Mouse (Mus musculus): ENCODE measurements at regions not wholly inside any gene's neighbourhood (a gene's known extent, or its start where the extent isn't known, plus 50 kb on each side); places are given as distances from the start of the nearest gene placed in this dataset.

- peak; percentile 86 for TF ChIP-seq CTCF (IDR thresholded peaks at IDR 0.05; ENCODE audit: extremely low read depth, insufficient read depth, insufficient read length, insufficient replicate concordance)
- TF ChIP-seq POLR2A (IDR thresholded peaks at IDR 0.05; ENCODE audit: low read depth, low read length): no peak
- H3K36me3 ChIP-seq (ENCODE audit: control insufficient read depth, insufficient read depth, low read length): no peaks in the 10 kb centered on the region
- 0 out of 2 replicates have a peak overlapping the region, but pooled peaks have one; percentile 27 for H3K4me3 ChIP-seq (ENCODE audit: extremely low read depth, insufficient read depth, insufficient read length)
- H3K27me3 ChIP-seq (ENCODE audit: control insufficient read depth, insufficient read depth, low read length): no peaks in the 10 kb centered on the region
- no peaks in the 10 kb centered on the region for H3K4me1 ChIP-seq (ENCODE audit: control insufficient read depth, insufficient read depth, insufficient read length)
- no peak overlapping the region for H3K27ac ChIP-seq (ENCODE audit: insufficient read depth, low read length)
- peak in 1 of 2 experiments; percentile 65 for DNase-seq (ENCODE audit: low read depth in 1 of 2, low spot score in 2 of 2)
- 7% methylated on average over 6 of the region's 6 CpGs for WGBS
Measured at GRCm38 (mm10) chr11:20445903-20446264, 97.2 kb upstream of the Sertad2 start.

GRCm38 (mm10) chr11:20452901-20453300 lies 90.2 kb upstream of the Sertad2 start:
- no peaks in the 10 kb centered on the region for H3K36me3 ChIP-seq (ENCODE audit: control insufficient read depth, insufficient read depth, low read length)
- 67% methylated on average over 4 of the region's 4 CpGs for WGBS
- no peaks in the 10 kb centered on the region for H3K27me3 ChIP-seq (ENCODE audit: control insufficient read depth, insufficient read depth, low read length)
- no peaks in the 10 kb centered on the region for H3K4me1 ChIP-seq (ENCODE audit: control insufficient read depth, insufficient read depth, insufficient read length)
- TF ChIP-seq CTCF (IDR thresholded peaks at IDR 0.05; ENCODE audit: extremely low read depth, insufficient read depth, insufficient read length, insufficient replicate concordance) (no peak), POLR2A (IDR thresholded peaks at IDR 0.05; ENCODE audit: low read depth, low read length) (no peak)
- no peak overlapping the region for H3K4me3 ChIP-seq (ENCODE audit: extremely low read depth, insufficient read depth, insufficient read length)
- H3K27ac ChIP-seq (ENCODE audit: insufficient read depth, low read length): no peak overlapping the region
- no peak for DNase-seq (ENCODE audit: low read depth in 1 of 2, low spot score in 2 of 2)

- DNase-seq (ENCODE audit: low read depth in 1 of 2, low spot score in 2 of 2): no peak
- 87% methylated on average over 7 of the region's 7 CpGs for WGBS
- no peak for TF ChIP-seq CTCF (IDR thresholded peaks at IDR 0.05; ENCODE audit: extremely low read depth, insufficient read depth, insufficient read length, insufficient replicate concordance)
- TF ChIP-seq POLR2A (IDR thresholded peaks at IDR 0.05; ENCODE audit: low read depth, low read length): no peak
- Histone ChIP-seq H3K27me3 (ENCODE audit: control insufficient read depth, insufficient read depth, low read length) (no peaks in the 10 kb centered on the region), H3K36me3 (ENCODE audit: control insufficient read depth, insufficient read depth, low read length) (no peaks in the 10 kb centered on the region), H3K27ac (ENCODE audit: insufficient read depth, low read length) (no peak overlapping the region), H3K4me1 (ENCODE audit: control insufficient read depth, insufficient read depth, insufficient read length) (no peaks in the 10 kb centered on the region), H3K4me3 (ENCODE audit: extremely low read depth, insufficient read depth, insufficient read length) (no peak overlapping the region)
Measured at GRCm38 (mm10) chr11:20453786-20454185, 89.3 kb upstream of the Sertad2 start.

GRCm38 (mm10) chr11:20455085-20455864 lies 87.8 kb upstream of the Sertad2 start:
- no peaks in the 10 kb centered on the region for H3K27me3 ChIP-seq (ENCODE audit: control insufficient read depth, insufficient read depth, low read length)
- no peaks in the 10 kb centered on the region for H3K36me3 ChIP-seq (ENCODE audit: control insufficient read depth, insufficient read depth, low read length)
- peak; percentile 39 to 80 for DNase-seq (ENCODE audit: low read depth in 1 of 2, low spot score in 2 of 2)
- TF ChIP-seq POLR2A (IDR thresholded peaks at IDR 0.05; ENCODE audit: low read depth, low read length) (no peak), CTCF (IDR thresholded peaks at IDR 0.05; ENCODE audit: extremely low read depth, insufficient read depth, insufficient read length, insufficient replicate concordance) (peak; percentile 100)
- H3K4me3 ChIP-seq (ENCODE audit: extremely low read depth, insufficient read depth, insufficient read length): peak overlapping the region; percentile 65
- WGBS: 1% methylated on average over 35 of the region's 35 CpGs
- no peaks in the 10 kb centered on the region for H3K4me1 ChIP-seq (ENCODE audit: control insufficient read depth, insufficient read depth, insufficient read length)
- H3K27ac ChIP-seq (ENCODE audit: insufficient read depth, low read length): no peak overlapping the region

- no peak for DNase-seq (ENCODE audit: low read depth in 1 of 2, low spot score in 2 of 2)
- 38% methylated on average over 19 of the region's 19 CpGs for WGBS
- Histone ChIP-seq H3K27me3 (ENCODE audit: control insufficient read depth, insufficient read depth, low read length) (no peaks in the 10 kb centered on the region), H3K36me3 (ENCODE audit: control insufficient read depth, insufficient read depth, low read length) (no peaks in the 10 kb centered on the region), H3K27ac (ENCODE audit: insufficient read depth, low read length) (no peak overlapping the region), H3K4me1 (ENCODE audit: control insufficient read depth, insufficient read depth, insufficient read length) (no peaks in the 10 kb centered on the region), H3K4me3 (ENCODE audit: extremely low read depth, insufficient read depth, insufficient read length) (peak overlapping the region; percentile 65; the same call in 1 of the 2 replicates)
- TF ChIP-seq POLR2A (IDR thresholded peaks at IDR 0.05; ENCODE audit: low read depth, low read length): no peak
- TF ChIP-seq CTCF (IDR thresholded peaks at IDR 0.05; ENCODE audit: extremely low read depth, insufficient read depth, insufficient read length, insufficient replicate concordance): no peak
Measured at GRCm38 (mm10) chr11:20455865-20456648, 87.0 kb upstream of the Sertad2 start.

- no peak overlapping the region for H3K4me3 ChIP-seq (ENCODE audit: extremely low read depth, insufficient read depth, insufficient read length)
- no peak for TF ChIP-seq POLR2A (IDR thresholded peaks at IDR 0.05; ENCODE audit: low read depth, low read length)
- no peak for TF ChIP-seq CTCF (IDR thresholded peaks at IDR 0.05; ENCODE audit: extremely low read depth, insufficient read depth, insufficient read length, insufficient replicate concordance)
- WGBS: 89% methylated on average over 8 of the region's 8 CpGs
- no peaks in the 10 kb centered on the region for H3K36me3 ChIP-seq (ENCODE audit: control insufficient read depth, insufficient read depth, low read length)
- H3K27me3 ChIP-seq (ENCODE audit: control insufficient read depth, insufficient read depth, low read length): no peaks in the 10 kb centered on the region
- DNase-seq (ENCODE audit: low read depth in 1 of 2, low spot score in 2 of 2): no peak
- H3K27ac ChIP-seq (ENCODE audit: insufficient read depth, low read length): no peak overlapping the region
- H3K4me1 ChIP-seq (ENCODE audit: control insufficient read depth, insufficient read depth, insufficient read length): peaks cover 9% of the 10 kb centered on the region
Measured at GRCm38 (mm10) chr11:20459140-20459539, 83.9 kb upstream of the Sertad2 start.

Data from spleen, adult 2 months (tissue).